Mouse (Mus musculus) layer of hippocampus, adult 6 months (tissue): ENCODE measurements around the gene Mpzl2. TPM values are rescaled to one million over a fixed set of nuclear protein-coding genes. Genes with fewer than 3 reads are reported as not detected.

Source experiments
- long read RNA-seq, 2 experiments: library from polyadenylated mRNA; unstranded; transcript quantifications; one replicate each; pipeline ENCODE4 v2.0.0; 2019 to 2020
- polyA plus RNA-seq: library from polyadenylated mRNA; unstranded; fragments of <200 nt; fragmentation: Nextera tagmentation; gene quantifications from 2 replicates; pipeline ENCODE4 v1.2.3, GENCODE M21; 2021

Mpzl2 gene
- polyA plus RNA-seq, result 0.23 and 0.65 TPM in 2 replicates
- long read RNA-seq, experiment 1, partial matches to known transcripts, result 0 of 1 reads
- long read RNA-seq, experiment 1, other reads (novel, unspliced or antisense), result 0 of 1 reads
- long read RNA-seq, experiment 2, partial matches to known transcripts, result 0 of 3 reads
- long read RNA-seq, experiment 2, other reads (novel, unspliced or antisense), result 0 of 3 reads

DNA sequence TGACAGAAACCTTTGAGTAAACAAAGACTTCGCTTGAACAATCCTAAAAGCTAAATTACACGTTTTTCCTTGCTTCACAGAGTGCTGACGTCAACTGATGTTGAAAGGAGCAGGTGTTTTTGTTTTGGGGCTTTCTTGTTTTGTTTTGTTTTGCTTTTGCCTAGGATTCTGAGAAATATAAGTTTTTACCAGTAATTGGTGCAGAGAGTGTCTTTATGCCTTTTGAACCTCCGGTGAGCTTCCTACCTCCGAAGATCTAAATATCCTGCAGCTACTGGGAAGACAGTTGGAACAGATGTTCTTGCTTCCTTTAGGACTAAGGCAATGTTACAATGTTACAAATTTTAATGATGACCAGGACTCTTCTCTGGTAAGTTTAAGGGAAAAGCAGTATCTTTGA lies at the start of gene Mpzl2:
TSS of gene Mpzl2 (plus strand) at position 301 of the 400 bp plus-strand sequence.

DNA sequence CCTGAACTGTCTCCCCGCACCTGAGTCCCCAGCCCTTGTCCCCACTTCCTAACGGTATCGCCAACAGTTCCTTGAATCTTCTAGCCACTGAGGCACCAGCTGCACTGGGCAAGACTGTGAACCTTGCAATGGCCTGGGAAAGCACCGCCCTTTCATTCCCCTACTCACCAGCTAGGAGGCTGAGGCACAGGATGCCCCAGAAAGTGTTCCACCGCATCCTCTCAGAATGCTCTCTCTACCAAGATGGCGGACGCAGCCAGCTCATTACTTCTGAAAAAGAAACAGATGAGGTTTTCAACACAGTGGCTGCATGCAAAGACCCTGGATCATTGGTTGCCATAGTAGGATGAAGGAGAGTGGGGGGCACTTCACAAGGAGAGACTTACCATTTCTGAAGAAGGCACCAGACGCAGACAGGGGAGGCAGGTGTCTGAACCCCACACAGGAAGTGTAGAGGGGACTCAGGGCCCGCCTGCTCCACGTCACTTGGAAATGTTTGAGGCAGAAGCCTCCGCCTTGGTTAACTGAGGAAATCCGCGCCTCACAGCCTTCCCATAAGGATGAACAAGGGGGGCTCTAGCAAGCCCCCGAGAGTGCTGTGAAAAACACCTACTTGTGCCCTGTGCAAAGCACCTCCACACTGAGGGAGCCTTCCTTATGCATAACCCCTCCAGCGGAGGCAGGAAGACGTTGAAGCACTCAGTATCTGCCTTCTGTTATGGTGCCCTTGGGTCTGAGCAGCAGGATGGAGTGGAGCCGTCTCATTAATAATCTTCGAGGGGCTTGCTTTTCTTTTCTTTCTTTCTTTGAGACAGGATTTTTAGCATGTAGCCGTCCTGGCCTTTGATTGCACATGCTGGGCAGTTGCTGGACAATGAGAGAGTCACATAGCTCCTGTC lies 30.2 kb upstream of the Mpzl2 start, which contains the start of gene Cd3e:
TSS of gene Cd3e (minus strand) at position 448 of the 899 bp plus-strand sequence.

DNA sequence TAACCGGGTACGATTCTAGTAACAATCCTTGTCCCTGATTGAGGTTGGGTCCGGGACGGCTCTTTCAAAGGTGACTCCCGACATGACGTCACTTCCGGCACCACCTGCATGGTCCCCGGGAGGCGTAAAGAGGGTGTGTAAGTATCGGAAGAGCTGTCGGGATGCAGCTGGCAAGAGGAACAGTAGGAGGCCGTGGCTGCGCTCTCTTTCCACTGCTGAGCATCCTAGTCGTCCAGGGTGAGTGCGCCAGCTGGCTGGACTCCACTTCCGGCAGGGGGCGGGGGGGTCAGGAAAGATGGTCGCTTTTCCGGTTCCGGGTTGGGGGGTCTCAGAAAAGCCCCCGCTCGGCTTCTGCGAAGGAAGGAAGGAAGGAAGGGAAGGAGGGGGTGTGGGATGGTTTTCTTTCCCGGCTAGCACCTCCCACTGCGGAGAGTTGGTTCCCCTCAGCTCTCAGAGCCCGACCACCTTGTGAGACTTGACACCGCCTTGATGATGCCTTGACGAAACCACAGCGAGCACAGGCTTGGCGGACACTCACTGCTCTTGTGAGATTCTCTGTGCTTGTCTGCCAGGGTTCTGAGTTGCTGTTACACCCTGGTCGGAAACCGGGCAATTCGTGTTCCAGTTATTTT lies 15.6 kb downstream of the Mpzl2 start, which contains the start of gene Mpzl3:
TSS of gene Mpzl3 (plus strand) at position 105 of the 632 bp plus-strand sequence.

DNA sequence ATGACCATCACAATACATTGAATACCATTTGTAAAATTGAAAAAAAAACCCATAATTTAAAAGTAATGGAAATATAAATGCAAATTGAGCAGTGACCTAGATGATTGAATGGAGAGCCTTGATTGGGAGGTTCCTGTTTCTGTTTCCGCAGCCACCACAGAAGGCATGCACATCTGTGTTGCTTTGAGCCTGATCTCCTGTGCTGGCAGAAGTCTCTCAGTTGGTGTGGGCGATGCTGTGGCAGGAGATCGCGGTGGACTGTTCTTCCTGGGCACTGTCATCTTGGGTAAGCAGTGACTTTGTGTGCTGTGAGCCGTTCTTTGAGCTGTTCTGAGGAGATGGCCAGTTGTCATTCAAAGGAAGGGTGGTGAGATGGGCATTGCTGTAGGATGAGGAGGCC lies 39.4 kb downstream of the Mpzl2 start, which contains the start of gene Jaml:
TSS of gene Jaml (plus strand) at position 173 of the 400 bp plus-strand sequence.

Other genes with a start within 250 kb of the Mpzl2 start
- 50.8 and 62.4 TPM in 2 replicates for gene Tmem25, start 240.5 kb upstream of the Mpzl2 start, polyA plus RNA-seq
- gene Ttc36, start 236.7 kb upstream of the Mpzl2 start, polyA plus RNA-seq, result not detected in 2 replicates
- 4.4 and 4.8 TPM in 2 replicates for gene Kmt2a, start 158.5 kb upstream of the Mpzl2 start, polyA plus RNA-seq
- 1,476 and 1,758 TPM in 2 replicates for gene Atp5l, start 119.1 kb upstream of the Mpzl2 start, polyA plus RNA-seq
- gene Ube4a, start 74.2 kb upstream of the Mpzl2 start, polyA plus RNA-seq, result 42.6 and 43.5 TPM in 2 replicates
- 0.24 and 0.44 TPM in 2 replicates for gene Cd3g, start 59.4 kb upstream of the Mpzl2 start, polyA plus RNA-seq
- 0.24 and 0.25 TPM in 2 replicates for gene Cd3d, start 58.0 kb upstream of the Mpzl2 start, polyA plus RNA-seq
- gene Cd3e, start 30.2 kb upstream of the Mpzl2 start, polyA plus RNA-seq, result 0.15 TPM in 1 of 2 replicates, not detected in the other
- 1.1 TPM in 2 replicates for gene Mpzl3, start 15.4 kb downstream of the Mpzl2 start, polyA plus RNA-seq
- 0.18 and 0.26 TPM in 2 replicates for gene Jaml, start 39.4 kb downstream of the Mpzl2 start, polyA plus RNA-seq
- gene Scn2b, start 78.0 kb downstream of the Mpzl2 start, polyA plus RNA-seq, result 256 and 455 TPM in 2 replicates
- gene Scn4b, start 98.6 kb downstream of the Mpzl2 start, polyA plus RNA-seq, result 2.8 and 2.9 TPM in 2 replicates
- gene BC049352, start 142.2 kb downstream of the Mpzl2 start, polyA plus RNA-seq, result 0.87 and 1.0 TPM in 2 replicates
- not detected in 2 replicates for gene Tmprss4, start 164.3 kb downstream of the Mpzl2 start, polyA plus RNA-seq
- 1.9 and 2.2 TPM in 2 replicates for gene Il10ra, start 229.3 kb downstream of the Mpzl2 start, polyA plus RNA-seq